Mouse (Mus musculus) neural tube, embryonic 11.5 days (tissue): ENCODE data around the gene Apom. TPM values are rescaled to one million over a fixed set of nuclear protein-coding genes. Genes with fewer than 3 reads are reported as not detected.

Source experiments
- ATAC-seq: fragments of 200-750 bp; cut with Nextera tagmentation; 2 replicates; pipeline ENCODE4 v1.8.0; 2017; ENCODE audit warnings: moderate number of reproducible peaks, mild to moderate bottlenecking, moderate TSS enrichment, moderate library complexity; ENCODE audit not compliant: insufficient read depth, low FRiP score, low TSS enrichment
- DNase-seq: peaks from one replicate; pipeline ENCODE4 v3.0.0-alpha.2; 2015; ENCODE audit warnings: low spot score
- H3K27ac ChIP-seq: fragments of 300-500 bp; sonication (generic); 2 replicates; pipeline ENCODE4 v1.5.1; 2014; ENCODE audit warnings: low read depth, mild to moderate bottlenecking, low read length
- H3K27me3 ChIP-seq: fragments of 300-500 bp; sonication (generic); 2 replicates; pipeline ENCODE4 v1.6.1; 2014; ENCODE audit warnings: mild to moderate bottlenecking, low read length, mixed read lengths; ENCODE audit not compliant: control insufficient read depth, insufficient read depth
- H3K36me3 ChIP-seq: fragments of 300-500 bp; sonication (generic); 2 replicates; pipeline ENCODE4 v1.6.1; 2014; ENCODE audit warnings: mild to moderate bottlenecking, low read length, moderate library complexity, mixed read lengths; ENCODE audit not compliant: control insufficient read depth, insufficient read depth
- H3K4me1 ChIP-seq: fragments of 300-500 bp; sonication (generic); 2 replicates; pipeline ENCODE4 v1.6.1; 2014; ENCODE audit warnings: low read length, mixed read lengths; ENCODE audit not compliant: control insufficient read depth, insufficient read depth
- H3K4me2 ChIP-seq: fragments of 300-500 bp; sonication (generic); 2 replicates; pipeline ENCODE4 v1.6.1; 2014; ENCODE audit warnings: low read depth, mild to moderate bottlenecking, moderate library complexity
- H3K4me3 ChIP-seq: fragments of 300-500 bp; sonication (generic); 2 replicates; pipeline ENCODE4 v1.5.1; 2014; ENCODE audit warnings: low read depth, low read length
- H3K9ac ChIP-seq: fragments of 300-500 bp; sonication (generic); 2 replicates; pipeline ENCODE4 v1.6.1; 2014; ENCODE audit warnings: mild to moderate bottlenecking, low read length
- H3K9me3 ChIP-seq: fragments of 300-500 bp; sonication (generic); 2 replicates; pipeline ENCODE4 v1.6.1; 2016; ENCODE audit warnings: low read length; ENCODE audit not compliant: control insufficient read depth
- WGBS: fragments of 180-500 bp; shearing (Covaris S2); extraction: QIAGEN DNeasy Blood & Tissue Kit; methylation state at CpG from one replicate; pipeline ENCODE4 v1.1.7; 2014; 5-methylcytosine and 5-hydroxymethylcytosine counted together
- polyA plus RNA-seq: library from polyadenylated mRNA; unstranded; fragments of >200 nt; fragmentation: Nextera tagmentation; extraction: Ambion mirVana; gene quantifications from 2 replicates; pipeline ENCODE4 v1.2.1, GENCODE M21; 2014

Gene Apom
- polyA plus RNA-seq, 1 experiment from 2014 or later, result 0.93 TPM

- Histone ChIP-seq H3K27me3 (no peaks in the 10 kb centered on the region), H3K27ac (no peak overlapping the region), H3K4me2 (peak overlapping the region; percentile 66; the same call in 1 of the 2 replicates), H3K9me3 (no peaks in the 10 kb centered on the region), H3K9ac (0 out of 2 replicates have a peak overlapping the region, but pooled peaks have one; percentile 3), H3K4me3 (peak overlapping the region; percentile 60; the same call in 1 of the 2 replicates), H3K36me3 (peaks cover 5% of the 10 kb centered on the region), H3K4me1 (peaks cover 6% of the 10 kb centered on the region; the same call in 1 of the 2 replicates)
- ATAC-seq (no peak), DNase-seq (no peak)
- 79% methylated on average over 8 of the region's 8 CpGs for WGBS
Observed at GRCm38 (mm10) chr17:35090166-35090932, 41.5 kb downstream of the Apom start.

- peaks cover 6% of the 10 kb centered on the region; the same call in 1 of the 2 replicates for H3K4me1 ChIP-seq
- DNase-seq (peak; percentile 97), ATAC-seq (peak; percentile 98)
- peak within 1 kb of the TSS; percentile 66 for H3K4me2 ChIP-seq
- WGBS, result 3% methylated on average over 67 of the region's 67 CpGs
- H3K36me3 ChIP-seq, result peaks cover 3% of the 10 kb centered on the region; the same call in 1 of the 2 replicates
- H3K27me3 ChIP-seq, result no peaks in the 10 kb centered on the region
- H3K9ac ChIP-seq, result peak within 1 kb of the TSS; percentile 93
- H3K27ac ChIP-seq, result peak within 1 kb of the TSS; percentile 94
- H3K4me3 ChIP-seq, result peak within 1 kb of the TSS; percentile 60
- no peaks in the 10 kb centered on the region for H3K9me3 ChIP-seq
Observed at GRCm38 (mm10) chr17:35088825-35089644, 42.8 kb downstream of the Apom start, which contains the start of gene Abhd16a. Abhd16a (plus strand) TSS chr17:35089263.

GRCm38 (mm10) chr17:35088151-35088550 lies 43.7 kb downstream of the Apom start:
- H3K9ac ChIP-seq, result no peak overlapping the region
- no peak overlapping the region for H3K4me3 ChIP-seq
- H3K36me3 ChIP-seq, result peaks cover 3% of the 10 kb centered on the region; the same call in 1 of the 2 replicates
- no peaks in the 10 kb centered on the region for H3K27me3 ChIP-seq
- no peak overlapping the region for H3K27ac ChIP-seq
- H3K9me3 ChIP-seq, result no peaks in the 10 kb centered on the region
- ATAC-seq, result no peak
- peaks cover 6% of the 10 kb centered on the region; the same call in 1 of the 2 replicates for H3K4me1 ChIP-seq
- no peak overlapping the region for H3K4me2 ChIP-seq
- DNase-seq, result no peak
- WGBS, result 50% methylated on average over 2 of the region's 2 CpGs

- Histone ChIP-seq H3K36me3 (no peaks in the 10 kb centered on the region), H3K4me3 (no peak within 1 kb of the TSS), H3K4me1 (peaks cover 5% of the 10 kb centered on the region; the same call in 1 of the 2 replicates), H3K27me3 (no peaks in the 10 kb centered on the region), H3K9ac (no peak within 1 kb of the TSS), H3K27ac (no peak within 1 kb of the TSS), H3K9me3 (no peaks in the 10 kb centered on the region), H3K4me2 (no peak within 1 kb of the TSS)
- ATAC-seq (no peak), DNase-seq (no peak)
- WGBS, result 84% methylated on average over 7 of the region's 7 CpGs
Observed at GRCm38 (mm10) chr17:35085208-35085865, 46.5 kb downstream of the Apom start, which contains the start of gene Ly6g6f. Ly6g6f (minus strand) TSS chr17:35085610.

- H3K27ac ChIP-seq, result no peak overlapping the region
- no peak for DNase-seq
- H3K4me3 ChIP-seq, result no peak overlapping the region
- H3K27me3 ChIP-seq, result no peaks in the 10 kb centered on the region
- no peak for ATAC-seq
- H3K4me1 ChIP-seq, result no peaks in the 10 kb centered on the region
- no peak overlapping the region for H3K4me2 ChIP-seq
- H3K9ac ChIP-seq, result no peak overlapping the region
- H3K9me3 ChIP-seq, result no peaks in the 10 kb centered on the region
- 79% methylated on average over 3 of the region's 3 CpGs for WGBS
- no peaks in the 10 kb centered on the region for H3K36me3 ChIP-seq
Observed at GRCm38 (mm10) chr17:35083929-35084497, 47.8 kb downstream of the Apom start.

- ATAC-seq (no peak), DNase-seq (no peak)
- Histone ChIP-seq H3K36me3 (no peaks in the 10 kb centered on the region), H3K4me2 (no peak overlapping the region), H3K4me1 (0 out of 2 replicates have a peak, but pooled peaks cover under 1% of the 10 kb centered on the region), H3K4me3 (no peak overlapping the region), H3K27me3 (no peaks in the 10 kb centered on the region), H3K27ac (no peak overlapping the region), H3K9ac (no peak overlapping the region), H3K9me3 (no peaks in the 10 kb centered on the region)
- WGBS, result 89% methylated on average over 16 of the region's 16 CpGs
Observed at GRCm38 (mm10) chr17:35082841-35083576, 48.8 kb downstream of the Apom start.

GRCm38 (mm10) chr17:35080710-35081109 lies 51.1 kb downstream of the Apom start:
- Histone ChIP-seq H3K9ac (no peak overlapping the region), H3K4me1 (peaks cover 9% of the 10 kb centered on the region), H3K4me3 (no peak overlapping the region), H3K9me3 (no peaks in the 10 kb centered on the region), H3K27ac (no peak overlapping the region), H3K27me3 (no peaks in the 10 kb centered on the region), H3K36me3 (no peaks in the 10 kb centered on the region), H3K4me2 (no peak overlapping the region)
- ATAC-seq (no peak), DNase-seq (no peak)
- 80% methylated on average over 4 of the region's 4 CpGs for WGBS
